Mouse (Mus musculus): ENCODE measurements at regions not wholly inside any gene's neighbourhood (a gene's known extent, or its start where the extent isn't known, plus 50 kb on each side); places are given as distances from the start of the nearest gene placed in this dataset.

GRCm38 (mm10) chr6:143559316-143559715 is 392.3 kb downstream of the Etnk1 start:
- no peak for TF ChIP-seq CTCF (IDR thresholded peaks at IDR 0.05; ENCODE audit: borderline replicate concordance, extremely low read depth, insufficient read depth, insufficient read length)
- TF ChIP-seq POLR2A (IDR thresholded peaks at IDR 0.05; ENCODE audit: borderline replicate concordance, extremely low read depth, insufficient read depth, insufficient read length, poor library complexity, severe bottlenecking): no peak
- DNase-seq (ENCODE audit: low read depth): no peak

- TF ChIP-seq CTCF (IDR thresholded peaks at IDR 0.05; ENCODE audit: borderline replicate concordance, extremely low read depth, insufficient read depth, insufficient read length) (no peak), POLR2A (IDR thresholded peaks at IDR 0.05; ENCODE audit: borderline replicate concordance, extremely low read depth, insufficient read depth, insufficient read length, poor library complexity, severe bottlenecking) (no peak)
- no peak for DNase-seq (ENCODE audit: low read depth)
Observed at GRCm38 (mm10) chr6:143561316-143562088, 394.5 kb downstream of the Etnk1 start.

- peak; percentile 35 for DNase-seq (ENCODE audit: low read depth)
Observed at GRCm38 (mm10) chr6:143571356-143572115, 404.5 kb downstream of the Etnk1 start.

GRCm38 (mm10) chr6:143579223-143579622 is 412.2 kb downstream of the Etnk1 start:
- no peak for DNase-seq (ENCODE audit: low read depth)
- TF ChIP-seq CTCF (IDR thresholded peaks at IDR 0.05; ENCODE audit: borderline replicate concordance, extremely low read depth, insufficient read depth, insufficient read length) (no peak), POLR2A (IDR thresholded peaks at IDR 0.05; ENCODE audit: borderline replicate concordance, extremely low read depth, insufficient read depth, insufficient read length, poor library complexity, severe bottlenecking) (no peak)

More at GRCm38 (mm10) chr6:143571356-143572115, 404.5 kb downstream of the Etnk1 start:
- TF ChIP-seq CTCF (IDR thresholded peaks at IDR 0.05; ENCODE audit: borderline replicate concordance, extremely low read depth, insufficient read depth, insufficient read length) (no peak), POLR2A (IDR thresholded peaks at IDR 0.05; ENCODE audit: borderline replicate concordance, extremely low read depth, insufficient read depth, insufficient read length, poor library complexity, severe bottlenecking) (no peak)

GRCm38 (mm10) chr6:143589666-143590065 is 422.6 kb downstream of the Etnk1 start:
- TF ChIP-seq CTCF (IDR thresholded peaks at IDR 0.05; ENCODE audit: borderline replicate concordance, extremely low read depth, insufficient read depth, insufficient read length) (no peak), POLR2A (IDR thresholded peaks at IDR 0.05; ENCODE audit: borderline replicate concordance, extremely low read depth, insufficient read depth, insufficient read length, poor library complexity, severe bottlenecking) (no peak)

GRCm38 (mm10) chr6:143590231-143590630 is 423.2 kb downstream of the Etnk1 start:
- no peak for DNase-seq (ENCODE audit: low read depth)
- TF ChIP-seq POLR2A (IDR thresholded peaks at IDR 0.05; ENCODE audit: borderline replicate concordance, extremely low read depth, insufficient read depth, insufficient read length, poor library complexity, severe bottlenecking) (no peak), CTCF (IDR thresholded peaks at IDR 0.05; ENCODE audit: borderline replicate concordance, extremely low read depth, insufficient read depth, insufficient read length) (no peak)

More at GRCm38 (mm10) chr6:143589666-143590065, 422.6 kb downstream of the Etnk1 start:
- no peak for DNase-seq (ENCODE audit: low read depth)

- no peak for DNase-seq (ENCODE audit: low read depth)
- TF ChIP-seq POLR2A (IDR thresholded peaks at IDR 0.05; ENCODE audit: borderline replicate concordance, extremely low read depth, insufficient read depth, insufficient read length, poor library complexity, severe bottlenecking) (no peak), CTCF (IDR thresholded peaks at IDR 0.05; ENCODE audit: borderline replicate concordance, extremely low read depth, insufficient read depth, insufficient read length) (peak; percentile 11; the same call in 1 of the 2 replicates)
Observed at GRCm38 (mm10) chr6:143592490-143592889, 425.5 kb downstream of the Etnk1 start.

- TF ChIP-seq POLR2A (IDR thresholded peaks at IDR 0.05; ENCODE audit: borderline replicate concordance, extremely low read depth, insufficient read depth, insufficient read length, poor library complexity, severe bottlenecking) (no peak), CTCF (IDR thresholded peaks at IDR 0.05; ENCODE audit: borderline replicate concordance, extremely low read depth, insufficient read depth, insufficient read length) (no peak)
- DNase-seq (ENCODE audit: low read depth): peak; percentile 69
Observed at GRCm38 (mm10) chr6:143595486-143595885, 428.5 kb downstream of the Etnk1 start.

GRCm38 (mm10) chr6:143597414-143597813 is 430.4 kb downstream of the Etnk1 start:
- TF ChIP-seq POLR2A (IDR thresholded peaks at IDR 0.05; ENCODE audit: borderline replicate concordance, extremely low read depth, insufficient read depth, insufficient read length, poor library complexity, severe bottlenecking): no peak

GRCm38 (mm10) chr6:143598916-143599315 is 431.9 kb downstream of the Etnk1 start:
- no peak for TF ChIP-seq POLR2A (IDR thresholded peaks at IDR 0.05; ENCODE audit: borderline replicate concordance, extremely low read depth, insufficient read depth, insufficient read length, poor library complexity, severe bottlenecking)
- no peak for TF ChIP-seq CTCF (IDR thresholded peaks at IDR 0.05; ENCODE audit: borderline replicate concordance, extremely low read depth, insufficient read depth, insufficient read length)
- DNase-seq (ENCODE audit: low read depth): no peak

More at GRCm38 (mm10) chr6:143597414-143597813, 430.4 kb downstream of the Etnk1 start:
- DNase-seq (ENCODE audit: low read depth): peak; percentile 63

- DNase-seq (ENCODE audit: low read depth): peak; percentile 47
- TF ChIP-seq CTCF (IDR thresholded peaks at IDR 0.05; ENCODE audit: borderline replicate concordance, extremely low read depth, insufficient read depth, insufficient read length): peak; percentile 65; the same call in 1 of the 2 replicates
- no peak for TF ChIP-seq POLR2A (IDR thresholded peaks at IDR 0.05; ENCODE audit: borderline replicate concordance, extremely low read depth, insufficient read depth, insufficient read length, poor library complexity, severe bottlenecking)
Observed at GRCm38 (mm10) chr6:143609100-143609499, 442.1 kb downstream of the Etnk1 start.

All from brain, embryonic 14.5 days (tissue).